Mouse (Mus musculus): ENCODE measurements around the gene Tlr4.

- no peak for TF ChIP-seq CTCF (IDR thresholded peaks at IDR 0.05; ENCODE audit: extremely low read depth, insufficient read depth, insufficient read length, insufficient replicate concordance)
- no peak for TF ChIP-seq POLR2A (IDR thresholded peaks at IDR 0.05; ENCODE audit: low read depth, low read length)
Observed at GRCm38 (mm10) chr4:66856992-66857391, 29.6 kb downstream of the Tlr4 start.

Measured in spleen, adult 2 months (tissue).